Mouse (Mus musculus): ENCODE measurements around the gene Pitpnb. TPM values are rescaled to one million over a fixed set of nuclear protein-coding genes. Genes with fewer than 3 reads are reported as not detected.

The Pitpnb gene
- total RNA-seq, 2 experiments from 2014 or later: 84.5 to 88.0 TPM

GRCm38 (mm10) chr5:111344721-111345400, 14.3 kb downstream of the Pitpnb start:
- DNase-seq (ENCODE audit: low spot score in 2 of 2): no peak

- DNase-seq (ENCODE audit: low spot score in 2 of 2): no peak
These were observed 26.5 kb downstream of the Pitpnb start for GRCm38 (mm10) chr5:111356811-111357617.

- no peak for DNase-seq (ENCODE audit: low spot score in 2 of 2)
These were observed 30.0 kb downstream of the Pitpnb start for GRCm38 (mm10) chr5:111360546-111360945.

GRCm38 (mm10) chr5:111361058-111361457, 30.5 kb downstream of the Pitpnb start:
- DNase-seq (ENCODE audit: low spot score in 2 of 2): no peak

- no peak for DNase-seq (ENCODE audit: low spot score in 2 of 2)
These were observed 31.3 kb downstream of the Pitpnb start for GRCm38 (mm10) chr5:111361846-111362245.

- no peak for DNase-seq (ENCODE audit: low spot score in 2 of 2)
These were observed 33.0 kb downstream of the Pitpnb start for GRCm38 (mm10) chr5:111363446-111364062.

GRCm38 (mm10) chr5:111364533-111364932, 34.0 kb downstream of the Pitpnb start:
- peak in 1 of 2 experiments; percentile 52 for DNase-seq (ENCODE audit: low spot score in 2 of 2)

- DNase-seq (ENCODE audit: low spot score in 2 of 2): no peak
These were observed 35.6 kb downstream of the Pitpnb start for GRCm38 (mm10) chr5:111366140-111366539.

- no peak for DNase-seq (ENCODE audit: low spot score in 2 of 2)
These were observed 37.5 kb downstream of the Pitpnb start for GRCm38 (mm10) chr5:111367937-111368517.

GRCm38 (mm10) chr5:111368576-111368975, 38.0 kb downstream of the Pitpnb start:
- no peak for DNase-seq (ENCODE audit: low spot score in 2 of 2)

- DNase-seq (ENCODE audit: low spot score in 2 of 2): no peak
These were observed 45.1 kb downstream of the Pitpnb start for GRCm38 (mm10) chr5:111375616-111376015.

- DNase-seq (ENCODE audit: low spot score in 2 of 2): peak in 1 of 2 experiments; percentile 37
These were observed 45.9 kb downstream of the Pitpnb start for GRCm38 (mm10) chr5:111376276-111377020.

GRCm38 (mm10) chr5:111378126-111378993, 47.8 kb downstream of the Pitpnb start:
- DNase-seq (ENCODE audit: low spot score in 2 of 2): no peak

GRCm38 (mm10) chr5:111383335-111383734, 52.8 kb downstream of the Pitpnb start:
- no peak for DNase-seq (ENCODE audit: low spot score in 2 of 2)

- DNase-seq (ENCODE audit: low spot score in 2 of 2): no peak
These were observed 60.3 kb downstream of the Pitpnb start for GRCm38 (mm10) chr5:111390911-111391310.

GRCm38 (mm10) chr5:111391485-111391884, 60.9 kb downstream of the Pitpnb start:
- DNase-seq (ENCODE audit: low spot score in 2 of 2): no peak

- DNase-seq (ENCODE audit: low spot score in 2 of 2): no peak
These were observed 63.0 kb downstream of the Pitpnb start for GRCm38 (mm10) chr5:111393346-111394197.

GRCm38 (mm10) chr5:111394198-111395053, 63.9 kb downstream of the Pitpnb start:
- DNase-seq (ENCODE audit: low spot score in 2 of 2): peak; percentile 51 to 81
